Mouse (Mus musculus): ENCODE measurements around the gene Grik3. TPM values are rescaled to one million over a fixed set of nuclear protein-coding genes. Genes with fewer than 3 reads are reported as not detected.

Gene Grik3
- total RNA-seq, 2 experiments from 2014 or later: 44.9 to 48.6 TPM

DNA sequence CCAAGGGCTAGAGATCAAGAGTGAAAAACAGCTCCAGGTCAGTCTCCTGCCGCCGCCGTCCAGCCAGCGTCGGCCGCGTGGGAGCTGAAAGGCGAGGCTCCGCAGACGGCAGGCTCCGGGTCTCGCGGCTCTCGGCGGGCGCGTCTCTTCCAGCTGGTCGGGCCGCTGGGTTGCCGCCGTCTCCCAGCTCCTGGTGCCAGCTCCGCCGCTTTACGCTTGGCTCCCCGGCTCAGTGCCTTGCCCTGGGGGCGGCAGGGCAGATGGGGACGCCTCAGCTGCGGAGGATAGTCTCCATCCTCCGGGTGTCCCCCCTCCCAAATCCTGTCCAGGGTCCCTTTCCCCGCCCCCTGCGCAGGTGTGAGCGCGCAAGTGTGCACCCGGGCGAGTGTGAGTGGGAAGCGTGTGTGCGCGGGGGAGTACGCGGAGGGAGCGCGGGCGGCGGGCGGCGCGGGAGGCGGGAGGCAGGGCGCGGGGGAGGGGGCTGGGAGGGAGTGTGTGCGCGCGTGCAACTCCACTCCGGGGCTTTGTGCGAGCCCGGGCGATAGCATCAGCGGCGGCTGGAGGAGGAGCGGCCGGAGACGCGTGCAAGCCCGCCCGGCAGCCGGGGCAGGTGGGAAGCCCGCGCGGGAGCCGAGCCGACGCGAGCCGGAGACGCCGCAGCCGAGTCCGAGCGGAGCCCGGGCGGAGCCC is 454 bp upstream of the Grik3 start:
- peak; percentile 48 to 68 for DNase-seq (ENCODE audit: low spot score in 2 of 2)
- intact Hi-C loops (cut with DNase I): loop anchor here (10.0 kb wide), 2 partner anchors 205 to 435 kb away; no protein-coding TSS in a partner anchor

DNA sequence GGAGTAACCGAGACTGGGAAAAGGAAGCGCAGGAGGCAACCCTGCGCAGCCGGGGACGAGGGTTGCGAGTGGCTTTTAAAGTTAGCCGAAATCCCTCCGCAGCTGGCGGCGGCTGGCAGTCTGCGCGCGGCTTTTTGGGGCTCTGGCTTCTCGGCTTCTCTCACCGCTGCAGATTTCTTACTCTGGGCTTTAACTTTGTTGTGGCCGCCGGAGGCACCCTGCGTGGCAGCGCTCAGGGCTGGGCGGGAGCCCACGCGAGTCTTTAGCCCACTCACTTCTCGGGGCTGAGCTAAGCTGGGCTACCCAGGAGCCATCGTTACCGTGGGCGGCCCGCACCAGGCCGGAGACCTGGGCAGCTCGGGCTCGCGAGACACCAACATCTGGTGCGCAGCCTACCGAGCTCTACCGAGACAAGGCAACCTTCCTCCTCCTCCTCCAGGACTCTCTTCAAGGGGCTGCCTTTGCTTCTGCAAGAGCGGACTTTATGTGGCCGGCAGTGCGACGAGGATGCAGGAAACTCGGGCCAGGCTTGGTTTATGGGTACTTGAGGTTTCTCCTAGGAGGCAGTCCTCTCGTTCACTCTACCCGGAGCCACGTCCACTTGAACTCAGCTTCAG is 1.1 kb downstream of the Grik3 start:
- intact Hi-C loops (cut with DNase I): no loop called here
- no peak for DNase-seq (ENCODE audit: low spot score in 2 of 2)

DNA sequence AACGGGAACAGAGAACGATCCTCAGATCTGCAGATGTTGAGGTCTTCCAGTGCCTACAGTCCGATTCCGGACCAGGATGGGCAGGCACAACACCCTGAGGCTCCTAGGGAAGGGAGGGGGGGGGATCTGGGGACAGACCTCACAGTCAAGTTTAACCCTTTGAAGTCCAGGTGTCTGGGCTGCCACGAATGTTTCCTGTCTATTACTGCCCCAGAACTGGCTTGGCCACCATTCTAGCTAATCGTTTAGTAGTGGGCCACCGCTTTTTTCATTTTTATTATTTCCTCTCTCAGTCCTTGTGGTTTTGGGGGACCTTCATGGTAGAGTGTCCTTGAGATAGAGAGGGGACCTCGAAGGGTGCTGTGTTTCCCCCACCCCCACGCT is 1.6 kb downstream of the Grik3 start:
- DNase-seq (ENCODE audit: low spot score in 2 of 2): no peak
- intact Hi-C loops (cut with DNase I): no loop called here

DNA sequence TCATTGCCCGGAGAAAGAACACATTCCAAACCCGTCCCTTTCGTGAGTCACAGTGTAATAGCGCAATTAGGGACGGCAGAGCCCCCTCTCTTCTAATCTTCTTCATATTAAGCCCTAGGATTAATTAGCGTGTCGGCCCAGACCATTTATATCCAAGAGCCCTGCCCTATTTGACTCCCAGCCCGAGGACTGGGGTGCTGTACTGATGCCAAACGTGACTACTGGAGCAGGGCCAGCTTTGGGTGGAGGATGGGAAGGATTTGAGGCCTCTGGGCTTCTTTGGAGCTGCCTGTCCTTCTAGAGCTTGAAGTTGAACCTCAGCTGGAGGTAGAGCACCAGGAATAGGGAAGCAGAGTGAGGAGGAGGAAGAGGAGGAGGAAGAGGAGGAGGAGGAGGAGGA is 2.2 kb downstream of the Grik3 start:
- DNase-seq (ENCODE audit: low spot score in 2 of 2): no peak

DNA sequence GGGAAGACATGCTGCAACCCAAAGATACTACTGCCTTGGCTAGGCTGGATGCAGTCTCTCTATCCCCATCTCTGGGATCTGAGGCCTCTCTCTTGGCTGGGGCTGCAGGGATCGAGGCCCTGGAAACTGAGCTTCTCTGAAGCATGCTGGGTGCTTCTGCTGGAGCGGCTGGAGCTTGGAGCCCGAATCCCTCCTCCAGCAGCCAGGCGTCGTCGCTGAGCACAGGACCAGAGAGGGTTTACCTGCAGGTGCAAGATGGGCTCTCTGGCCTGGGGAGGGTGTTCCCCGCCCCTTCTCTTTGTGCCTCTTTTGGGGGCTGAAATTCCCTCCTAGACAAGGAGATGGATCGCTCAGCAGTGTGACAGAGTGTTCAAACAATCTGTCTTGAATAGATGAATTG is 2.6 kb downstream of the Grik3 start:
- no peak for DNase-seq (ENCODE audit: low spot score in 2 of 2)
- intact Hi-C loops (cut with DNase I): no loop called here

More for the DNA sequence above, 2.2 kb downstream of the Grik3 start:
- intact Hi-C loops (cut with DNase I): no loop called here

DNA sequence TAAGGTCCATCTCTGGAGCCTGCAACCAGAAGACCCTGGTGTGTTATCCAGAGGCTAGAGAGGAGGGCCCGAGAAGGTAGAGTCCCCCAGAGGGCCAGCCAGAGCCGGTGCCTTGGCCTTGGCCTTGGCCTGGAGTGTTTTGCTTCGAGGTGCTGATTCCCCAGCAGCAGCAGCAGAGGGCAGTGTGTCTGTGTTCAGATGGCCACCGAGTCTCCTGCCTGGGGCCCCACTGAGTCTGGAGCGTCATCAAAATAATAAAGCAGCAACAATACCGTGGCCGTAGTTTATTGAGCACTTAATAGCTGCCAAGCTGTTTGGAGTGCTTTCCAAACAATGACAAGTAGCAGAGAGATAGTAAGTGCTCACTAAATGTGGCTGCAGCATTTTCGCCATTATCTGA is 5.0 kb downstream of the Grik3 start:
- intact Hi-C loops (cut with DNase I): loop anchor here (5.0 kb wide), 2 partner anchors 207 to 447 kb away; no protein-coding TSS in a partner anchor
- DNase-seq (ENCODE audit: low spot score in 2 of 2): no peak

DNA sequence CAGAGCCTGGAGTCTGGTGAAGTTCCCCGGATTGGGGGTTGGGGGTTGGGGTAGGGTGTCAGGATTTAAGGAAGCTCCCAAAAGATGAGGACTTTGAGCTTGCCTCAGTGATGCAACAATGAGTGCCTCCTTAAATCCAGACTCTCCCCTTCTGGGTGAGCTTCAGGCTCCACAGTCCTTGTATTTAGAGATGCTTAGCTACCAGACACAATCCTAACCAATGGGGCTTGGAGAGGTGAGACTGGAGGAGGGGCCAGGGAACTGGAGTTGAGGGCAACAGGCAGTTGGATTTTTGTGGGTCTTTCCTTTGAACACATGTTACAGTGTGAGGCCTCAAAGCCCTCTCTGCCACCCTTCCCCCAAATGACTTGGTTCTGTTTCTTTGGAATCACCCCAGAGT is 6.5 kb downstream of the Grik3 start:
- intact Hi-C loops (cut with DNase I): loop anchor here (5.0 kb wide), 2 partner anchors 205 to 445 kb away; no protein-coding TSS in a partner anchor
- DNase-seq (ENCODE audit: low spot score in 2 of 2): no peak

DNA sequence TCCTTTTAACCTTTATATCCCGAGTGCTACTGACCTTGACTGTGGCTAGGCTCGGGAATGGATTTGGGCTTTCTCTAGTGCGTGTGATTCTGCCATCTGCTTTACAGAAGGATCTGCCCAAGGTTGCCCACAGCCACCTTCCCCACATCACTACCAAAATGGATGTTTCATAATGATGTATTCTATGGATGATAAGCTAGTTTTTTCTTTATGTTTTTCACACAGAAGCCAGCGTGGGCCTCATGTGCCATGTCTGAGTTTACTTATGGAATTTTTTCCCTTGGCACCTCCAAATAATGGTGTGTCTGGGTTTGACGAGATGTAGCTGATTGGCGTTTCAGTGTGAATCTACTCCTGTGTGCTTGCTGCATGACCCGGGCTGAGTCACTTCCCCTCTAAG is 7.0 kb downstream of the Grik3 start:
- intact Hi-C loops (cut with DNase I): loop anchor here (5.0 kb wide), 2 partner anchors 205 to 445 kb away; no protein-coding TSS in a partner anchor
- DNase-seq (ENCODE audit: low spot score in 2 of 2): no peak

DNA sequence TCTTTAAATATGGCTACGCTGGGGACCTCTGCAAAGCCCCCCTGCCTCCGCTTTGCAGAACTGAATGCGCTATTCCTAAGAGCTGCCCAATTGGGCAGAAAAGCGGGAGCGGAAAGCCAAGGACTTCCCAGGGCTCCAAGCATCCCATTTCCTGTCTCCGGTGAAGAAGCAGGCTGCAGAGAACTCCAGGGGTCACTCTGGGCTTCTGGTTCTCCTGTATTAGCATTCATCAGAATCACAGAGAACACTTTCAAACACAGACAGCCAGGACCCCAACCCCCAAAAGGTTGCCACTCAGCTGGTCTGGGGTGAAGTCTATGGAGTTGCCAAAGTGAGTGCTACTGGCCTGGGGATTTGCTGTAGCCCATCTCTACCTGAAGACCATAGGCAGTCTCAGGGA is 8.4 kb downstream of the Grik3 start:
- DNase-seq (ENCODE audit: low spot score in 2 of 2): no peak
- intact Hi-C loops (cut with DNase I): loop anchor here (5.0 kb wide), 2 partner anchors 203 to 443 kb away; no protein-coding TSS in a partner anchor

DNA sequence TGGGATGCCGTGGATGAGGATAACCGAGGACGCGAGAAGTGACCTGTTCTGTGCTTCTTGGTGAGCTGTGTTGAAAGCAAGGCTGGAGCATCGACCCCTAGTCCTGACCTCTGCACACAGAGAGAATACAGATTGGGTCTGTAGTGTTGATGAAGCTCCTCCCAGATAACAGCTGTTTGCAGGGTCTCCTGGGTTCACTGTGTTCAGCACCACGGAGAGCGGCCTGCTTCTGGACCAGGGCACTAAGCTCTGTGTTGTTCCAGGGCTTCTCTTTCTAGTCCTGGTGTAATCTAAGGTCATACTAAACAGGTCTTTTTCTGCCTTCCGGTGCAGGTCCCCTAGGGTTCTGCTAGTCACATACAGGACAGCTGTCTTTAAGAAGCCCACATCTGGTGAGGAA is 12.4 kb downstream of the Grik3 start:
- intact Hi-C loops (cut with DNase I): no loop called here
- DNase-seq (ENCODE audit: low spot score in 2 of 2): no peak

DNA sequence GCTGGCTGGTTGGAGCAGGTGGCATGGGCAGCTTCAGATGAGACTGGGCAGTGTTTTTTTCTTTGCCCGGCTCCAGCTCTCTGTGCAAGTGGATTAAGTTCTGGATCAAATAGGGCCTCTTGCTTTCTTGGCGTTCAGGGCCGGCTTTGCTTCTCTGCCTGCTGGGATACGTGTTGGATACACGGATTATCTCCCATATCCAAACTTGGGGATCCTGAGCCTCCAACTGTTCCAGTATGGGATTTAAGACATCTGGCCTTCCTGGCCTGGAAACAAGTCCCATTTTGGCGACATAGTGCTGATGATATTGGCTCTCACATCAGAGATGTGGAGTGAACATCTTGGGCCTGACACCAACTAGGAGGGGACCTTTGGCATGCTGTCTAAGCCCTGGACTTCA is 21.9 kb downstream of the Grik3 start:
- intact Hi-C loops (cut with DNase I): no loop called here
- no peak for DNase-seq (ENCODE audit: low spot score in 2 of 2)

DNA sequence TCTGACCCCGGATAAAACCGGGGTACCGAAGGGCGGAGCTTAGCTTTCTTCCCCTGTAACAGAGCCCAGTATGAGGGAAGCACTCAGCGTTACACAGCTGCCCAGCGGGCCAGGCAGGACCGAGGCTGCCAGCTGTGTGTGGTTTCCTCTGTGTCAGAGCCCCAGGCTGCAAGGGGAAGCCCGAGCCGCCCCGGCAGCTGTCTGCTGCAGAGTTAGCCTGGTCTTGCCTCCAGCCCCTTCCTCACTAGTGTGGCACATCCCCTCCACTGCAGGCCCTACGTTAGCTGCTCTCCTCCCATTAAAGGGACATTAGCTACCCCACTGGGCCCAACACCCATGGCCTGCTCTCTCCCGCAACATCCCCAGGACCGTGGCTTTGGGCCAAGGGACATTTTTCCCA is 25.1 kb downstream of the Grik3 start:
- DNase-seq (ENCODE audit: low spot score in 2 of 2): no peak
- intact Hi-C loops (cut with DNase I): no loop called here

DNA sequence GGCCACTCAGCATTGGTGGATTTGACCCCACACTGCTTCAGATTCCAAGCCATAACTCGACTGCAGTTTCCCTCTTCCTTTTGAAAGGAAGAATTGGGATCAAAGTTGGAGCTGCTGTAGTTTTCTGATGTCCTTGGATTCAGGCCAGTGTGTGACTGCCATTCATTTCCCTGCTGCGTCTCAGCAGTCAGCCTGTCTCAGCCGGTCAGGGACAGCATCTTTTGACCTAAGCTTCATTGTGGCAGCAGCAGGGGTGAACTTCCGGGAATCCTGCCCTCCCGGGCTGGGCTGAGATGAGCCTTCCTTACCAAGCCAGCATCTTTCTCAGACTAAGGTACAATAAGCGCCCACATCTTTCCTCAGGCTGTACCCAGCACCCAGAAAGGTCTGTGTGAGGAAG is 26.1 kb downstream of the Grik3 start:
- intact Hi-C loops (cut with DNase I): no loop called here
- DNase-seq (ENCODE audit: low spot score in 2 of 2): no peak

DNA sequence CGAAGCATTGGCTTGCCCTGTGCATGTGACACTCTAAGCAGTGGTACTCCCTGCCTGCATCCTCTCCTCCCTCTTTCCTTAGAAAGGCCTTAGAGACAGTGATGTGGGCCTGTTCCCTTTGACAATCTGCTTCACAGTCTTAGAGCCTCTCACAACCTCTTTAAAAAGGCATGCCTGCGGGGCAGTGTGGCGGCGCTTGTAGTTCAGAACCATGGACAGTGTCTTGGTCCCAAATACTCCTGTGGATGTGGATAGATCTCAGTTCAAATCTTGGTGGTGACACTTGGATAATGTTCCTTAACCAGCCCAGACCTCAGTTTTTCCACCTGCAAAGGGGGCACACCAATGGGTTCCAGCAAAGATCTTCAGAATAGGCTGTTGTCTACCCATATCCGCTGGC is 28.4 kb downstream of the Grik3 start:
- intact Hi-C loops (cut with DNase I): no loop called here

DNA sequence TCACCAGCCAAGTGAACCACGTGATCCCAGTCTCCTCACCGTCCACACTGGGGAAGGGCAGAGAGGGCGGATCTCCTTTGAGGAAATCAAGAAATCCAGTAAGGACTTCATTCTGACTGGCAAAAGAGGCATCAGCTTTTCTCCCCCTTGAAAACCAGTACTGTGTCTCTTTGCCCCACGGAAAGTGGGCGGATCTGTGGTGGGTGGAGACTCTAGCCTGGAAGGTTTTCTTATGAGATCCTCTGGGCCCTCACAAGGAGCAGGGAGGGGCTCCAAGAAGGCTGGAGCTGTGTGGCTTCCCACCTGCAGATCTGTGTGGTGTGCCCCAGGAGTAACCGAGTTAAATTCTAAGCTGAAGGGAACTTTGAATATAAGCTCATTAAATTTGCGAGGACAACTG is 32.4 kb downstream of the Grik3 start:
- intact Hi-C loops (cut with DNase I): no loop called here
- DNase-seq (ENCODE audit: low spot score in 2 of 2): no peak

More for the DNA sequence above, 28.4 kb downstream of the Grik3 start:
- DNase-seq (ENCODE audit: low spot score in 2 of 2): no peak

DNA sequence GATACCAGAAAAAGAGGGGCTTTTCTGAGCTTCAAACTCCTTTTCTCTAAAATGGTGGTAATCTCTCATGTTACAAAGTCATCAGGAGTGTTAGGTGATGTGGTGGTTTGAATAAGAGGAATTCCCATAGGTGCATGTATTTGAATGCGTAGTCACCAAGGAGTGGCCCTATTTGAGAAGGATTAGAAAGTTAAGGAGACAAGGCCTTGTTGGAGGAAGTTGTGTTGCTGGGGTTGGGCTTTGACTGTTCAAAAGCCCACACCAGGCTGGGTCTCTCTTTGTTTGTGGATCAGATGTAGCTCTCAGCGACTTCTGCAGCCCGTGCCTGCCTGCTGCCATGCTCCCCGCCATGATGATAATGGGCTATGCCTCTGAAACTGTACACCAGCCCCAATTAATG is 34.8 kb downstream of the Grik3 start:
- intact Hi-C loops (cut with DNase I): no loop called here

DNA sequence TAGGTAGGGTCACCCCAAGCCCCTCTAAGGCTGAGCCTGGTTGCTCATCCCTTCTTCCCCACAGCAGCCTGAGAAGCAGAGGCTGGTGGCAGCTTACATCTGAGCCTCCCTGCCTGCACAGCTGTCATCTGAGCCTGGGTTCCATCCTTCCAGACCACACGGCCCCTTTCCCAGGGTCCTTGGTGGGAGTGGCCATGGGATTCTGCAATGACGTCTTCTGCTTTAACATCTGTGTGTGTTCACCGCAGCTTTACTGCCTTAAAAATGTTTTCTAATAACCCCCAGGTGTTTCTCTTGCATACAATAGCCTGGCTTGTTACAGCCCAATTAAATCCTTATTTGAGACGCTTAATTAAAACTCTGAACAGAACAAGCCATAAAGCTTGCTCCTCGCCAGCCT is 35.9 kb downstream of the Grik3 start:
- intact Hi-C loops (cut with DNase I): no loop called here
- DNase-seq (ENCODE audit: low spot score in 2 of 2): no peak

More for the DNA sequence above, 34.8 kb downstream of the Grik3 start:
- no peak for DNase-seq (ENCODE audit: low spot score in 2 of 2)

DNA sequence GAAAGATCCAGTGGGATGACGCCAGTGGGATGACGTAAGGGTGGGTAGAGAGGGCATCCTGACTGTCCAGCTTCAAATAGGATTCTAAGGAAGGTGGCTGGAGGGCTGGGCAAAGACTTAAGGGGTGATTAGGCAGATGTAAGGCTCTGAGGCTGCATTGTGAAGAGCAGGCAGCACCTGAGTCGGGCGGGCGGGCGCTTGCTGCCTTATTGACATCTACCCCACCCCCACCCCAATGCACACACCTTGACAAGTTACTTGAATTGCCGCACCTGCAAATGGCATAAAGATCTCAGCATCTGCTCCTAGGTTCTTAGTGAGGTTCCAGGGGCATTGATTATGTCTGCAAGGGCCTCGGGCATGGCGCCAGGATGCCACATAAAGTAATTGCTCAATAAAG is 43.5 kb downstream of the Grik3 start:
- intact Hi-C loops (cut with DNase I): no loop called here

DNA sequence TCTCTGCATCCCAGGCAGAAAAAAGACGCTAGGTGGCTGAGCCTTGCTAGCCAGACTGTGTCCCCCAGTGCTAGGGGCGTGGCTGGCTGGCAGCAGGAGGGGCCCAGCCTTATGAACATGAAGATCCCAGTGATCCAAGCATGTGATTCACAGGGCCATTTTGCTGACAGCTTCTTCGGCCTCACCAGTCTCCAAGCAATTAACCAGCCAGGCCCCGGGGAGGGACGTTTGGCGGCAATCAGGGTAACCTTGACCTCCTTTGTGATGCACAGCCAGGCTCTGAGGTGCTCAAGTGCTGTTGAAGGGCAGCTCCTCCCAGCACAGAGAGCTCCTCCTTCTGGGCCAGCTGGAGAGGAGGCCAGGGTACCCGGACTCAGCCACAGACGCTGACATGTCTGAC is 43.9 kb downstream of the Grik3 start:
- intact Hi-C loops (cut with DNase I): no loop called here
- DNase-seq (ENCODE audit: low spot score in 2 of 2): no peak

More for the DNA sequence above, 43.5 kb downstream of the Grik3 start:
- DNase-seq (ENCODE audit: low spot score in 2 of 2): no peak

DNA sequence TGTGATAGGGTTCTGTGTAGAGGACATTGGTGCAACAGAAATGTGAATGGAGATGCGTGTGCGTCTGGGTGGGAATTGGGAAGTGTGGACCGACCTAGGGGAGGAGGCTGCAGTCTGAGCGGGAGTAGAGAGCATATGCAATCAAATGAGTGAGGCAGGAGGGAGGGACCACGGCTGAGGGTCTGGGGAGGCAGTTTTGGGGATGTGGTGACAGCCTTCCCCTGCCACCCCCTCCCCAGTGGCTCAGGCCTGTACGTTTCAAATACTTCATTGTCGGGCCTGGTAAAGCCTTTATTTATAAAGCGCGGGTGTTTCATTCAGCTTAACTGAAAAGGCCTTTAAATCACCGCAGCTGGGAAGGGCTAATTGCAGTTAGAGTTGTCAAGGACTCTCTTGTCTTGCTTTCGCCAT is 44.5 kb downstream of the Grik3 start:
- intact Hi-C loops (cut with DNase I): no loop called here

DNA sequence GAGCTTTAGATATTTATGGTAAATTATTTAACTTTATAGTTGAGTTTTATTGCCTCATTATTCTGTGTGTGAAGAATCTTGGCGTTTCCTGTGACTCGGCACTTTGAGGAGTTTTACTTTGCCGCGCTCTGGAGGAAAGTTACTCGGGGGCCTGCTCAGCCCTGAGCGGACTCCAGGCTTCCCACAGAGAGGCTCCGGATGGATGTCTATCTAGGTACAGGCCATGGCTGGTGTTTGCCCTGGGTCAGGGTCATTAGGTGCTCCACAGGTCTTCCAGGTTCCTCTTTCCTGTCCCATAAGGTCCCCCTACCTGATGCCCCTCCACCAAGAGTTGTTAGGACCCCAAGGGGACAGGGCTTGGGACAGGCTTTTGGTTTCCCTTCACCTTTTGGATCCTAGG is 45.0 kb downstream of the Grik3 start:
- DNase-seq (ENCODE audit: low spot score in 2 of 2): no peak
- intact Hi-C loops (cut with DNase I): no loop called here

More for the DNA sequence above, 44.5 kb downstream of the Grik3 start:
- no peak for DNase-seq (ENCODE audit: low spot score in 2 of 2)
